Mouse (Mus musculus): ENCODE measurements around the gene Olfr453. TPM values are rescaled to one million over a fixed set of nuclear protein-coding genes. Genes with fewer than 3 reads are reported as not detected.

Gene Olfr453
- polyA plus RNA-seq (2015; fragmentation: Illumina TruSeq; extraction: RNeasy Lipid Tissue Mini Kit (QIAGEN cat#74804); ENCODE audit: insufficient read depth, low replicate concordance) = not detected

DNA sequence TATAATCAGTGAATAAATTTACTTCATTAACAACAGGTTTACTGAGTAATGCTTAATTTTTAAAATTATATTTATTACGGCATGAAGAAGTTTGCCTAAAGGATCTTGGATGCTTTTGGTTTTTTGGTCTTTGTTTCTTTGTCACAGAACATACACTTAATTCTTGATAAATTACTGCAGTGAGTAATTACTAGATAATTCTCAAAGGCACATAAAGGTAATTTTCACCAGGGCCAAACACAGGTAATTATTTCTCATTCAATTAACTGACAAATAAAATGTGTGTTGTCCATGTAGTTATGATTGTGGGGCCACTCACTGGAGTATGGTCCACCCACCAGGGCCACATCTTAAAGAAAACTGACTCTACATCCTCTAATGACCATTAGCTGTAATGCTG, at the start of gene Olfr453:
Olfr453 (plus strand) TSS at position 301 of the 400 bp plus-strand sequence.

DNA sequence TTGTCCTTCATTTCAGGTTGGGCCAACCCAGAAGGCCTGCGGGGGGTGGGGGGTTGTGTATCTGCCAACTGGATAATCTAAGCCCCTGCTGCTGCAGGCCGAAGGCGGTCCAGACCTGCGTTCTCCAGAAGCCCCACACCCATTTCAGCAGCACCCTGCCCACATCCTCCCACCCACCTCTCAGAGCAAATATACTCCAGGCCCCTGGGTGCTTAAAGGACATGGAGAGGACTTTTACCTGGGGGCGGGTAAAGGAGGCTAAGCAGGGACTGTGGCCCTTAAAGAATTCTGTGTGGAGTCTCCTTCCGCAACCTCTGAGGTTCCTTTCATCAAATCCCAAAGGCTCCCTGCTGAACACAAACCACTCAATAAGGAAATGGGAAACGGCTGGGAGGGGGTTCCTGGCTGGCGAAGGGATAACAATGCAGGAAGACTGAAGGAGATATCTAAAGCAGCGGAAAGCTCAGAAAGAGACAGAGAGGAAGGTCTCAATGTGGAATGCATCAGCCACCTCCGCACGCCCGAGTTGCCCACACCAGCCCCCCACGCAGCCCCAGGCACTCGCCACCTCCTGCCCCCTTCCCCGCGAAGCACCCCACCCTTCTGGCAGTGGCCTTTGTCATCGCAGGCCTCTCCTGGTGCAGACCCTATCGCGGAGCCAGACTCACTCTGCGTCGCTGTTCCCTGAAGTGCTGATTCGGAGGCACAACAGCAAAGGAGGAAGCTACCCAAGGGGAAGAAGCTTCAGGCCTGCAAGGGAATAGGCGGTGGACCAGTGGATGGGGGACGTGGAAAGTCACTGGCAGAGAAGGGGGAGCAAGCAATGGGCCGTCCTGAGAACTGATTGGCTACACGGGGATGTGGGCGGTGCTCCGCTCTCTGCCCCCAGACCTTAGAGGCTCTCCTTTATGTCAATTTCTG, 29.6 kb upstream of the Olfr453 start, which contains the start of gene Tcaf1:
Tcaf1 (minus strand) TSS at position 798 of the 921 bp plus-strand sequence.

DNA sequence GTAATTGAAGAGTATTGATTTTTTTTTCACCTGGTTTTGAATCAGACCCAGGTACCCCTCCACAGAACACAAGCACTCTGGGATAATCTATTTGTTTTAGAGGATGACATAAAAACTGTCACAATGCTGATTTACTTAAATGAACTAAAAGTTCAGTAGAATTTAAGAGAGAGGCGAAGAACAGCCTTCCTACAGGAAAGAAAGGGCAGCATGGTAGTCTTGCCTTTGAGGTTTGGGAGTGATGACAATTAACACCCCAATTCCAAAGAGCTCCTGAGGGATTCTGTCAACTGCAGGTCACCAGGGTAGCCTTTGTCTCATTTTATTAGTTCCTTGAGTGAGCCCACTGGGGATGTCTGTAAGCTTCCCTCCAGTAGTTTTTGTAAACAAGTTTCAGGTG, 16.9 kb downstream of the Olfr453 start, which contains the start of gene Olfr38:
Olfr38 (plus strand) TSS at position 301 of the 400 bp plus-strand sequence.

DNA sequence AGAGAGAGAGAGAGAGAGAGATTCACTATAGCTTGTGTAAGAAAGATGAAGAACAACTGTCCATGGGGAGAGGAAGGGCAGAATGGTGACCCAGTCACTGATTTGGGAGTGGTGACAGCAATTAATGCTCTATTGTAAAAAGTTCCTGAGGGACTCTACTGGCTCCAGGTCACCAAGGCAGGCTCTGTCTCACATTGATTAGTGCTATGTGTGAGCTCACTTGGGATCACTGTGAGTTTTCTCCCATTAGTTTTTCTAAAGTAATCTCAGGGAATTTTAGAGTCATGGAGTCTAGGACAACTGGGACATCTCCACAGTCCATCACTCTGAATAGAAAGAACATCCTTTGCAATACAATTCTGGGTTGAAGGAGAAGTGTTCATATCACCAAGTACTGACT, 45.6 kb downstream of the Olfr453 start, which contains the start of gene Olfr452:
Olfr452 (plus strand) TSS at position 301 of the 400 bp plus-strand sequence.

Other genes starting within 250 kb of the Olfr453 start
- gene Olfr455, start 191.8 kb upstream of the Olfr453 start, polyA plus RNA-seq (2015; fragmentation: Illumina TruSeq; extraction: RNeasy Lipid Tissue Mini Kit (QIAGEN cat#74804); ENCODE audit: insufficient read depth, low replicate concordance) = not detected
- gene Tcaf3, start 141.7 kb upstream of the Olfr453 start, polyA plus RNA-seq (2015; fragmentation: Illumina TruSeq; extraction: RNeasy Lipid Tissue Mini Kit (QIAGEN cat#74804); ENCODE audit: insufficient read depth, low replicate concordance) = not detected
- gene Tcaf2, start 94.1 kb upstream of the Olfr453 start, polyA plus RNA-seq (2015; fragmentation: Illumina TruSeq; extraction: RNeasy Lipid Tissue Mini Kit (QIAGEN cat#74804); ENCODE audit: insufficient read depth, low replicate concordance) = 1.8 TPM
- 8.8 TPM for gene Tcaf1, start 29.3 kb upstream of the Olfr453 start, polyA plus RNA-seq (2015; fragmentation: Illumina TruSeq; extraction: RNeasy Lipid Tissue Mini Kit (QIAGEN cat#74804); ENCODE audit: insufficient read depth, low replicate concordance)
- not detected for gene Olfr38, start 17.0 kb downstream of the Olfr453 start, polyA plus RNA-seq (2015; fragmentation: Illumina TruSeq; extraction: RNeasy Lipid Tissue Mini Kit (QIAGEN cat#74804); ENCODE audit: insufficient read depth, low replicate concordance)
- gene Olfr452, start 45.7 kb downstream of the Olfr453 start, polyA plus RNA-seq (2015; fragmentation: Illumina TruSeq; extraction: RNeasy Lipid Tissue Mini Kit (QIAGEN cat#74804); ENCODE audit: insufficient read depth, low replicate concordance) = not detected
- not detected for gene Olfr450, start 72.6 kb downstream of the Olfr453 start, polyA plus RNA-seq (2015; fragmentation: Illumina TruSeq; extraction: RNeasy Lipid Tissue Mini Kit (QIAGEN cat#74804); ENCODE audit: insufficient read depth, low replicate concordance)
- not detected for gene Olfr449, start 95.0 kb downstream of the Olfr453 start, polyA plus RNA-seq (2015; fragmentation: Illumina TruSeq; extraction: RNeasy Lipid Tissue Mini Kit (QIAGEN cat#74804); ENCODE audit: insufficient read depth, low replicate concordance)
- gene Olfr448, start 151.1 kb downstream of the Olfr453 start, polyA plus RNA-seq (2015; fragmentation: Illumina TruSeq; extraction: RNeasy Lipid Tissue Mini Kit (QIAGEN cat#74804); ENCODE audit: insufficient read depth, low replicate concordance) = not detected
- not detected for gene Olfr447, start 169.5 kb downstream of the Olfr453 start, polyA plus RNA-seq (2015; fragmentation: Illumina TruSeq; extraction: RNeasy Lipid Tissue Mini Kit (QIAGEN cat#74804); ENCODE audit: insufficient read depth, low replicate concordance)
- gene Olfr446, start 182.0 kb downstream of the Olfr453 start, polyA plus RNA-seq (2015; fragmentation: Illumina TruSeq; extraction: RNeasy Lipid Tissue Mini Kit (QIAGEN cat#74804); ENCODE audit: insufficient read depth, low replicate concordance) = not detected
- gene Olfr444, start 209.7 kb downstream of the Olfr453 start, polyA plus RNA-seq (2015; fragmentation: Illumina TruSeq; extraction: RNeasy Lipid Tissue Mini Kit (QIAGEN cat#74804); ENCODE audit: insufficient read depth, low replicate concordance) = not detected

Data from spleen, adult 10 weeks (tissue).